Mouse (Mus musculus) ES-E14 (cell line): ENCODE data around the gene Atp6v0e. TPM values are rescaled to one million over a fixed set of nuclear protein-coding genes. Genes with fewer than 3 reads are reported as not detected.

Experiments used
- DNase-seq: peaks from one replicate; pipeline ENCODE4 v3.0.0-alpha.2; 2013; ENCODE audit warnings: low read depth, low spot score
- H3K27ac ChIP-seq: 2 replicates; pipeline ENCODE4 v1.5.1; 2012; ENCODE audit warnings: low read depth, mild to moderate bottlenecking, low read length, moderate library complexity, mixed read lengths; ENCODE audit not compliant: poor library complexity, insufficient read depth, severe bottlenecking
- H3K36me3 ChIP-seq: 2 replicates; pipeline ENCODE4 v1.6.1; 2012; ENCODE audit warnings: mild to moderate bottlenecking, low read length, moderate library complexity, mixed read lengths; ENCODE audit not compliant: control insufficient read depth, poor library complexity, insufficient read depth, severe bottlenecking
- H3K4me1 ChIP-seq, 2 experiments: fragments of 150-350 bp in 1 of 2; sonication (generic) in 1 of 2; 2 replicates each; pipeline ENCODE4 v1.6.1; 2012; ENCODE audit warnings: low read length in 2 of 2, mild to moderate bottlenecking in 1 of 2, mixed read lengths in 1 of 2; ENCODE audit not compliant: control insufficient read depth in 2 of 2, insufficient read depth in 2 of 2, poor library complexity in 1 of 2
- H3K4me3 ChIP-seq, 2 experiments: fragments of 150-350 bp in 1 of 2; sonication (generic) in 1 of 2; 2 replicates each; pipeline ENCODE4 v1.5.1; 2012; ENCODE audit warnings: low read length in 2 of 2, low read depth in 1 of 2, mild to moderate bottlenecking in 1 of 2, mixed read lengths in 1 of 2; ENCODE audit not compliant: insufficient read depth in 1 of 2, poor library complexity in 1 of 2, severe bottlenecking in 1 of 2
- H3K9ac ChIP-seq: 2 replicates; pipeline ENCODE4 v1.6.1; 2012; ENCODE audit warnings: low read depth, mild to moderate bottlenecking, low read length, mixed read lengths; ENCODE audit not compliant: poor library complexity, insufficient read depth, severe bottlenecking
- H3K9me3 ChIP-seq: fragments of 150-350 bp; sonication (generic); 2 replicates; pipeline ENCODE4 v1.6.1; 2012; ENCODE audit warnings: low read depth, mild to moderate bottlenecking, low read length; ENCODE audit not compliant: control insufficient read depth, insufficient read depth
- CHD2 ChIP-seq: IDR thresholded peaks from 2 replicates; pipeline ENCODE4 v1.6.1; 2014; ENCODE audit warnings: mild to moderate bottlenecking, low read depth, low read length, inconsistent platforms
- HCFC1 ChIP-seq: IDR thresholded peaks from 2 replicates; pipeline ENCODE4 v1.6.1; 2012; ENCODE audit warnings: low read length, inconsistent platforms, borderline replicate concordance; ENCODE audit not compliant: insufficient read depth
- MAFK ChIP-seq: IDR thresholded peaks from 2 replicates; pipeline ENCODE4 v1.6.1; 2014; ENCODE audit warnings: mild to moderate bottlenecking, low read depth, low read length, inconsistent platforms; ENCODE audit not compliant: insufficient read depth
- ZC3H11A ChIP-seq: IDR thresholded peaks from 2 replicates; pipeline ENCODE4 v1.6.1; 2012; ENCODE audit warnings: low read depth, mild to moderate bottlenecking, inconsistent platforms, low read length, borderline replicate concordance
- ZNF384 ChIP-seq: IDR thresholded peaks from 2 replicates; pipeline ENCODE4 v1.6.1; 2012; ENCODE audit warnings: low read depth, low read length, inconsistent platforms
- in situ Hi-C, 2 experiments: fragments of 600-800 bp; cut with MboI; formaldehyde crosslinking; loops; one replicate each; pipeline ENCODE4 v1.15.1; 2025; ENCODE audit warnings: low sequenced_read_pairs in 2 of 2, inconsistent platforms in 1 of 2; ENCODE audit not compliant: unreplicated experiment in 2 of 2
- total RNA-seq: library from RNA; depleted of rRNA; stranded (reverse); fragments of 300-350 nt; gene quantifications from 2 replicates; pipeline ENCODE4 v1.2.3, GENCODE M21; 2012

The Atp6v0e gene
- total RNA-seq, 1 experiment = 252 TPM

GRCm38 (mm10) chr17:26675845-26676244, 12.8 kb downstream of the Atp6v0e start:
- H3K27ac ChIP-seq = no peak overlapping the region
- in situ Hi-C loops = loop anchor here in 1 of 2 experiments (25.0 kb wide), 1 partner anchor 211 kb away; no protein-coding TSS in a partner anchor
- no peak for TF ChIP-seq ZNF384
- TF ChIP-seq ZC3H11A = no peak
- TF ChIP-seq HCFC1 = no peak
- no peak for TF ChIP-seq CHD2
- no peak for TF ChIP-seq MAFK

GRCm38 (mm10) chr17:26676252-26676615, 13.2 kb downstream of the Atp6v0e start:
- Histone ChIP-seq H3K4me1 (peaks cover 0 to 2% of the 10 kb centered on the region in 2 experiments; a peak in 1 of 4 replicates), H3K4me3 (peak overlapping the region; percentile 78 to 94), H3K9me3 (no peaks in the 10 kb centered on the region), H3K9ac (peak overlapping the region; percentile 91), H3K36me3 (no peaks in the 10 kb centered on the region), H3K27ac (peak overlapping the region; percentile 61; the same call in 1 of the 2 replicates)
- peak; percentile 93 for DNase-seq
- in situ Hi-C loops = loop anchor here in 1 of 2 experiments (25.0 kb wide), 1 partner anchor 211 kb away; no protein-coding TSS in a partner anchor
- TF ChIP-seq CHD2 (no peak), HCFC1 (peak; percentile 74; the same call in 1 of the 2 replicates)

More at GRCm38 (mm10) chr17:26675845-26676244, 12.8 kb downstream of the Atp6v0e start:
- no peak for DNase-seq
- H3K4me3 ChIP-seq = peak overlapping the region in 1 of 2 experiments; percentile 78; a peak in 2 of 4 replicates
- H3K36me3 ChIP-seq = no peaks in the 10 kb centered on the region
- no peak overlapping the region for H3K9ac ChIP-seq
- H3K4me1 ChIP-seq = peaks cover 0 to 2% of the 10 kb centered on the region in 2 experiments; a peak in 1 of 4 replicates
- no peaks in the 10 kb centered on the region for H3K9me3 ChIP-seq

- H3K27ac ChIP-seq = peak overlapping the region; percentile 61; the same call in 1 of the 2 replicates
- no peaks in the 10 kb centered on the region for H3K36me3 ChIP-seq
- peak overlapping the region; percentile 91 for H3K9ac ChIP-seq
- no peaks in the 10 kb centered on the region for H3K9me3 ChIP-seq
- in situ Hi-C loops = loop anchor here in 1 of 2 experiments (25.0 kb wide), 1 partner anchor 211 kb away; no protein-coding TSS in a partner anchor
- no peak for DNase-seq
- H3K4me1 ChIP-seq = peaks cover 0 to 2% of the 10 kb centered on the region in 2 experiments; a peak in 1 of 4 replicates
- H3K4me3 ChIP-seq = peak overlapping the region; percentile 78 to 94
- no peak for TF ChIP-seq ZC3H11A
- TF ChIP-seq HCFC1 = no peak
- TF ChIP-seq ZNF384 = no peak
- no peak for TF ChIP-seq MAFK
- TF ChIP-seq CHD2 = no peak
These were observed 13.8 kb downstream of the Atp6v0e start for GRCm38 (mm10) chr17:26676616-26677376.

DNA sequence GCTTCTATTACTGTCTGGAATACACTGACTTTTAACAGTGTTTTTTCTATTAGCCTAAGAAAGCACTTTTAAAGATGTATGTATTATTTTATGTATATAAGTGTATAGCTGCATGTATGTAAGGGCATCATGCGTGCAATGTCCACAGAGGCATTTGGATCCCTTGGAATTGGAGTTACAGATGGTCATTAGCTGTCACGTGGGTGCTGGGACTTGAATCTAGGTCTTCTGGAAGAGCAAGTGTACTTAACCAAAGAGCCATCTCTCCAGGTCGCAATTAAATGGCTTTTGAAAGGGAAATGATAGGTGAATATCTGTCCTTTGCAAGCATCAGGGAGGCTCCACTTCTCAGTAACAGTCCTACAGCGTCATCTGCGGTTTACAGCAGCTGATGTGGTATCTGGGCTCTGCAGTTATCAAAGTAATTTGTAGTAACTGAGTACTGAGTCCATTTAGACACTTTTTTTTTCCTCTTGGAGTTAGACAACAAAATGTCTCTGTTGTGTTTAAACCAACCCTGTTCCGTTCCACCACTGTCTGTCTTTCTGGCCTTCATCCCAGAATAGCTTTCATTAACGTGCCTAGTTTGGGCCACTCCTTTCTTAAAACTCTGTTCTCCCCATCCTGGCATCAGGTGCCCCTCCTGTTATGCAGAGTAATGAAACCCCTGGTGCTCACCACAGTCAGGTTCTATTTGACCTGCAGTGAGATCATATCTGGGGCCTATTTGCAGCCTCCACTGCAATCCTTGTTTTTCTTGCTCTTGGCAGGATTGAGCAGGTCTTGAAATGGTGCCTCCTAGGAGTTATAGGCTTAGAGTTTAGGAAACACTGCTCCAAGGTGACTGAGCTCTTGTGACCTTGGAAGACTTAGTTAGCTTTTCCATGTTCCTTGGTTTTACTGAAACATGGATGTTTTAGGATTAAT, 14.9 kb downstream of the Atp6v0e start:
- no peaks in the 10 kb centered on the region for H3K9me3 ChIP-seq
- TF ChIP-seq HCFC1 (no peak), ZC3H11A (no peak), MAFK (no peak), CHD2 (no peak), ZNF384 (no peak)
- H3K4me3 ChIP-seq = no peak overlapping the region
- H3K4me1 ChIP-seq = peaks cover 0 to 2% of the 10 kb centered on the region in 2 experiments; a peak in 1 of 4 replicates
- no peak overlapping the region for H3K27ac ChIP-seq
- in situ Hi-C loops = loop anchor here in 1 of 2 experiments (25.0 kb wide), 1 partner anchor 209 kb away; no protein-coding TSS in a partner anchor
- H3K36me3 ChIP-seq = no peaks in the 10 kb centered on the region
- H3K9ac ChIP-seq = no peak overlapping the region
- DNase-seq = no peak
